Mouse (Mus musculus) intestine, embryonic 14.5 days (tissue): Measurements from ENCODE around the gene Fgfr2. TPM values are rescaled to one million over a fixed set of nuclear protein-coding genes. Genes with fewer than 3 reads are reported as not detected.

Experiments used
- ATAC-seq: fragments of 200-750 bp; cut with Nextera tagmentation; replicated peaks from 2 replicates; pipeline ENCODE4 v1.8.0; 2017; ENCODE audit warnings: low read depth, moderate number of reproducible peaks, moderate TSS enrichment, moderate library complexity; ENCODE audit not compliant: low FRiP score, low TSS enrichment
- DNase-seq: peaks from one replicate; pipeline ENCODE4 v3.0.0-alpha.2; 2018; ENCODE audit warnings: low spot score
- H3K27ac ChIP-seq: fragments of 300-500 bp; sonication (generic); 2 replicates; pipeline ENCODE4 v1.5.1; 2014; ENCODE audit warnings: low read depth, mild to moderate bottlenecking, control low read depth
- H3K27me3 ChIP-seq: fragments of 300-500 bp; sonication (generic); replicated peaks from 2 replicates; pipeline ENCODE4 v1.6.1; 2014; ENCODE audit warnings: low read length, control low read depth; ENCODE audit not compliant: control insufficient read depth, insufficient read depth
- H3K36me3 ChIP-seq: fragments of 300-500 bp; sonication (generic); 2 replicates; pipeline ENCODE4 v1.6.1; 2014; ENCODE audit warnings: low read length, control low read depth; ENCODE audit not compliant: control insufficient read depth, insufficient read depth
- H3K4me1 ChIP-seq: fragments of 300-500 bp; sonication (generic); replicated peaks from 2 replicates; pipeline ENCODE4 v1.6.1; 2014; ENCODE audit warnings: low read length, control low read depth, mixed read lengths; ENCODE audit not compliant: control insufficient read depth, insufficient read depth
- H3K4me2 ChIP-seq: fragments of 300-500 bp; sonication (generic); 2 replicates; pipeline ENCODE4 v1.6.1; 2014; ENCODE audit warnings: low read length
- H3K4me3 ChIP-seq: fragments of 300-500 bp; sonication (generic); 2 replicates; pipeline ENCODE4 v1.5.1; 2014; ENCODE audit warnings: low read depth, low read length, control low read depth, mixed read lengths
- H3K9ac ChIP-seq: fragments of 300-500 bp; sonication (generic); 2 replicates; pipeline ENCODE4 v1.6.1; 2014; ENCODE audit warnings: mild to moderate bottlenecking, low read length
- H3K9me3 ChIP-seq: fragments of 300-500 bp; sonication (generic); 2 replicates; pipeline ENCODE4 v1.6.1; 2016; ENCODE audit warnings: low read length, control low read depth; ENCODE audit not compliant: control insufficient read depth
- WGBS: fragments of 180-500 bp; shearing (Covaris S2); extraction: QIAGEN DNeasy Blood & Tissue Kit; methylation state at CpG from one replicate; pipeline ENCODE4 v1.1.7; 2014; 5-methylcytosine and 5-hydroxymethylcytosine counted together
- polyA plus RNA-seq: library from polyadenylated mRNA; unstranded; fragments of >200 nt; fragmentation: Nextera tagmentation; extraction: Ambion mirVana; gene quantifications from 2 replicates; pipeline ENCODE4 v1.2.1, GENCODE M21; 2014

Fgfr2 gene
- polyA plus RNA-seq, 1 experiment from 2014 or later = 105 TPM

DNA sequence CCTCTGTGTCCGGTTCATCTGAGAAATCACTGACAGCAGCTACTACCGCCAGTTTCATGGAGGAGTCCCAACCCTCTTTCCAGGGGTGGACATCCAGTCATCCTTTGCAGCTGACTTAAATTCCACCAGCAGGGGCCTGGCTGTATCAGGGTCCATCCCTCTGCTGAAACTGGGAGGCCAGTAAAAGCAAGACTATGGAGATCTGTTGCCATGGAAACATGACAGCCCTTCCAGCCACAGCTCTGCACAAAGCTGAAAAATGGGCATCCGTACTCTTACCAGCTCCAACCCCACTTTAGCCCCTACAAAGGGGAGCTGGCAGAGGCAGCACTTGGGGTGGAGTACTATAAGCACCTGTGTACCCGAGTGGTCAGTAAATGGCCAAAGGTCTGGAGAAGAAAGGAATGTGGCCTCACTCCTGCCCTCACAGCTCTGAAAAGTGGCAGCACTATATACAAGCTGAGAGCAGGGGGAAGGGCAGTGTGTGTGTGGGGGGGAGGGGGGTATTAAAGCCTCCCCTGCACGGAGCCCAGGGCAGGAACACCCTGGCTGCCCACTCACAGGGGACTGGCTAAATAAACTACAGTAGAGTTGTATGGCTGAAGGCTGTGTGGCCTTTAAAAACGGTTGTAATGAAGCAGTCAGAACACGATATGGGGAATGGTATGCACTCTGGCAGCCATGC lies 341.9 kb downstream of the Fgfr2 start:
- no peak overlapping the region for H3K27ac ChIP-seq
- peak; percentile 41; the same call in 1 of the 2 replicates for ATAC-seq
- no peaks in the 10 kb centered on the region for H3K9me3 ChIP-seq
- H3K9ac ChIP-seq = no peak overlapping the region
- H3K4me2 ChIP-seq = no peak overlapping the region
- DNase-seq = no peak
- H3K4me1 ChIP-seq = peaks cover 18% of the 10 kb centered on the region
- no peak overlapping the region for H3K4me3 ChIP-seq
- peaks cover 29% of the 10 kb centered on the region for H3K36me3 ChIP-seq
- WGBS = 33% methylated on average over 7 of the region's 7 CpGs
- H3K27me3 ChIP-seq = no peaks in the 10 kb centered on the region

DNA sequence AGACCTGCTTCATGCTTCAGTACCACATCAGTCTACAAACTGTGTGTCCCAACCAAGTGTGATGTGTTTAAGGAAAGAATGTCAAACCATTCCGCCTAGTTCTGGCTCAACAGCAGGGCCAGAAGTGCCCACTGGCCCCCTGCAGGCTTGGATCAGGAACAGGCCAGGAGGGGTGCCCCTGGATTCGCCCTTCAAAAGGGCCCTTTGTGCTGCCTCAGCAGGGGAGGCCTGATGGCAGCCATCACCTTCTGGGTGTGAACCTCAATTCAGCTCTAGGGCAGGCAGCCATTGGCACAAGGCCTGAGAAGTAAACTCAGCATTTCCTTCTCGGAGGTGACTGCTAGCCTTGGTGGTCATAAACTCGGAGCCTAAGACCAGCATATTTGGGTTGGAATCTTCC lies 342.5 kb downstream of the Fgfr2 start:
- Histone ChIP-seq H3K9me3 (no peaks in the 10 kb centered on the region), H3K4me2 (no peak overlapping the region), H3K27ac (no peak overlapping the region), H3K9ac (no peak overlapping the region), H3K27me3 (no peaks in the 10 kb centered on the region), H3K4me1 (peaks cover 12% of the 10 kb centered on the region), H3K4me3 (no peak overlapping the region), H3K36me3 (peaks cover 35% of the 10 kb centered on the region)
- ATAC-seq (no peak), DNase-seq (no peak)
- WGBS = 49% methylated on average over 4 of the region's 4 CpGs

DNA sequence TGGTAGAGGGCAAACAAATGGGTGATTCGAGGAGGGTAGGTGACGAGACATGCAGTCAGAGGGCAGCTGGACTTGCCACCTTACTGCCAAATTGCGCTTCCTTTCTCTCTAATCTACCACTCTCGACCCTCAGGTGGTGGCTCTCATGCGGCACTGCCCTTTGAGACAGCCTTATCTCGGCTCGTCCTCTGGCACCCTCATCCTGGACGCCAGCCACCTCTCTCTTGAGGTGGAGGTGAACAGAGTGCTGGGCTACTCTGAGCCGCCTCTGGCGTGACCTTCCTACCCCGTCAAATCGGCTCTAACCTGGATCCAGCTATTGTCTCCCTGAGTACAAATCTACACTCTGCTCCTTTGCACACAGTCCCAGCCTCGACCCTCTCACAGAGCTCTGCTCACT lies 344.5 kb downstream of the Fgfr2 start:
- H3K27ac ChIP-seq = no peak overlapping the region
- no peaks in the 10 kb centered on the region for H3K9me3 ChIP-seq
- H3K4me1 ChIP-seq = peaks cover 12% of the 10 kb centered on the region
- no peak overlapping the region for H3K4me2 ChIP-seq
- H3K36me3 ChIP-seq = peaks cover 46% of the 10 kb centered on the region
- no peaks in the 10 kb centered on the region for H3K27me3 ChIP-seq
- H3K4me3 ChIP-seq = no peak overlapping the region
- WGBS = 84% methylated on average over 13 of the region's 13 CpGs
- H3K9ac ChIP-seq = no peak overlapping the region
- DNase-seq (no peak), ATAC-seq (no peak)

DNA sequence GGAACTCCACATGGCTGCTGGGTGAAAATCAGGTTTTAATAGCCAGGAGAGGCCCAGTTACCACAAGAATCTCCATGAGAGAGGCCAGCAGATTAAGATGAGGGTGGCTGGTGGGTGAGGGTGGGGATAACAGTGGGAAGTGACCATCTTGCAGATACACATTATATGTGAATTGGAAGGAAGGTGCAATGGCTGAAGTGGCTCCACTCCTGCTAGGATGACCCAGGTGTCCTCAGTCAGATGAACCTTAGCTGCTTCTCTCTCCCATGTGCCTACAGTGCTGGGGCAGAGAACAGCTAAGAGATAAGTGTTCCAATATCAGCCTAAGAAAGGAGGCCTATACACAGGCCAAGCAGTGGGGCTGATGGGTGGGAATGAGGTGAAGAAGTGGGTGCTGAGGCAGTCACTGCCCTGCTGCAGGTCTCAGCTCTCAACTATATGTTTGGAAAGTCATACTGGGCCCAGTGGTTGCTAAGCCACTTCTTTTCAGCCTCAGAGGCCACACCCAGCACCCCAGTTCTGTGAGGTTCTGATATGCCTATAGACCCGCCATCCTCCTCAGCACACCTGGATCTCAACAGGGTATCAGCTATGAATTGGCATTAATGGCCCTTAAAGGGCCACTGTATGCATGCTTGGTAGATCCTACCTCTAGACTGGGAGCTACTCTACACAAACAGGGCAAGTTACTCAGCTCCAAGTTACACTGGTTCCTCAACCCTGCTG lies 345.3 kb downstream of the Fgfr2 start:
- ATAC-seq (no peak), DNase-seq (no peak)
- Histone ChIP-seq H3K36me3 (peaks cover 50% of the 10 kb centered on the region), H3K9ac (no peak overlapping the region), H3K4me1 (peaks cover 12% of the 10 kb centered on the region), H3K4me2 (no peak overlapping the region), H3K4me3 (no peak overlapping the region), H3K27me3 (no peaks in the 10 kb centered on the region), H3K27ac (no peak overlapping the region), H3K9me3 (no peaks in the 10 kb centered on the region)
- WGBS = 95% methylated on average over 1 of the region's 1 CpGs

DNA sequence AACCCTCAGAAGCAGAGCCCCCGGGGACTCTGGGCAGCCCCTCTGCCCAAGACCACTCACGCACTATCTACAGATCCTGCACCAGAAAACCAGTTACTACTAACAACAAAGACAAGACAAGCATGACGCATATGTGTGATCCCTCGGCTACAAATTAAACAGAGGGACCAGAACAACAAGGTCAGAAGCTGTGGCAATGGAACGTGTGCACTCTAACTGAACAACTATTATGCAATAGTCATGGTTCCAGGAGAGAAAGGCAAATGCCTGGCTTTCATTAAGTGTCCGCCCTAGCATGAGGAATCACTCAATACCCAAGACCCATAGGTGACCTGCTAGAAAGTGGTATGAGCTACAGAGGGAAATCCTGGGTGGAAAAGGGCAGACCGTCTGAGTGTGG lies 346.0 kb downstream of the Fgfr2 start:
- 89% methylated on average over 7 of the region's 7 CpGs for WGBS
- Histone ChIP-seq H3K27me3 (no peaks in the 10 kb centered on the region), H3K4me3 (no peak overlapping the region), H3K9me3 (no peaks in the 10 kb centered on the region), H3K36me3 (peaks cover 50% of the 10 kb centered on the region), H3K9ac (no peak overlapping the region), H3K27ac (no peak overlapping the region), H3K4me2 (no peak overlapping the region), H3K4me1 (peaks cover 12% of the 10 kb centered on the region)
- no peak for DNase-seq
- ATAC-seq = no peak

DNA sequence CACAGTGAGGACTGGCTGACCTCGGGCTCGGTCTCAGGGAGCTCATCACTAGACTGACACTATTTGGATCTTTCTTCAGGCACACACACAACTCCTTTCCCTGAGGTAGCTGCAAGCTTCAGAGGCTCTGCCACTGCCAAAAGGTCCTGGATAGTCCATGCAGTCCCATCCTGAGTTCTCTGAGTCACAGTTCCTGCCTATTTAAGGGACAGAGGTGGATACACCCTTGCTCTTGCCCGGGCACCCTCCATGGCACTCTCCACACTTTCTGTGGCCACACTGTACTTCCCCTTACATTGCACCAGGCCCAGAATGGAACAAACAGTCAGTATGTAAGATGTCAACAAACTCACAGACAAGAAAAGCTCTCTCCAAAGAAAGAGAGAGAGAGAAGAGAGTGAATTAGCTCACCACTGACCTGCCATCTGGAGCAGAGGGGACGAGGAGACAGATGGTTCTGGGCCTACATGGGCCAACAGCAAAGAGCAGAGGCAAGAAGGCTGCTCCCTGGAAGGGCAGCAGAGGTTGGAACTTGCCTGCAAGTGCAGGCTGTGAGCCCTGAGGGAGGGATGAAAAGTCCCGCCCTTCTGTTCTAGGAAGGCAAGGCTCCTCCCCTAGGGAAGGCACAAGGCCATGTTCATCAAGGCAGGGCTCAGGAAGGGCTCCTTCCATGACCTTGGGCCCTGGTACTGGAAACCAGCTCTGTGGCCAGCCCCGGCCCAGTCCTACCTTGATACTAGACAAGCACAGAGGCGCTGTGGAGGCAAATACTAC lies 346.6 kb downstream of the Fgfr2 start:
- DNase-seq (no peak), ATAC-seq (no peak)
- Histone ChIP-seq H3K4me3 (no peak overlapping the region), H3K9me3 (no peaks in the 10 kb centered on the region), H3K27me3 (no peaks in the 10 kb centered on the region), H3K36me3 (peaks cover 50% of the 10 kb centered on the region), H3K27ac (no peak overlapping the region), H3K9ac (no peak overlapping the region), H3K4me2 (no peak overlapping the region), H3K4me1 (peaks cover 12% of the 10 kb centered on the region)
- WGBS = 79% methylated on average over 7 of the region's 7 CpGs

DNA sequence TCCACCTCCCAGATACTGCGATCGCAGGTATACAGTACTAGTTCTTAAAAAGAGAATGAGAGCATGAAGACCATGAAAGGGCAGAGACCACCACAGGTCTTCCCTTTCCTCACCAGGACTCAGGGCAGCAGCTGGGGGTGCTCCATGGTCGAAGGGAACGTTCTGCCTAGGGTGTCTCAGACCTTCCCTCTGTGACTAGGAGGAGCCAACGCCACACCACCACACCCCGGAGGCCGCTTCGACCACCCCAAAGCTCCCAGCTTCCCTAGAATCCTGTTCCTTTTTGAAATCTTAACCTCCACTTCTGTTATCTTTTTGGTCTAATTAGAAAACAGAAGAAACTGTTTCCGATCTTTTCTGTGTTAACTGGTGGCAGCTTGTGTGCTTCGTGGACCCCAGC lies 347.2 kb downstream of the Fgfr2 start:
- Histone ChIP-seq H3K9ac (no peak overlapping the region), H3K9me3 (no peaks in the 10 kb centered on the region), H3K27ac (no peak overlapping the region), H3K4me1 (peaks cover 6% of the 10 kb centered on the region), H3K36me3 (peaks cover 50% of the 10 kb centered on the region), H3K4me3 (no peak overlapping the region), H3K27me3 (no peaks in the 10 kb centered on the region), H3K4me2 (no peak overlapping the region)
- DNase-seq (no peak), ATAC-seq (no peak)
- WGBS = 96% methylated on average over 10 of the region's 10 CpGs

DNA sequence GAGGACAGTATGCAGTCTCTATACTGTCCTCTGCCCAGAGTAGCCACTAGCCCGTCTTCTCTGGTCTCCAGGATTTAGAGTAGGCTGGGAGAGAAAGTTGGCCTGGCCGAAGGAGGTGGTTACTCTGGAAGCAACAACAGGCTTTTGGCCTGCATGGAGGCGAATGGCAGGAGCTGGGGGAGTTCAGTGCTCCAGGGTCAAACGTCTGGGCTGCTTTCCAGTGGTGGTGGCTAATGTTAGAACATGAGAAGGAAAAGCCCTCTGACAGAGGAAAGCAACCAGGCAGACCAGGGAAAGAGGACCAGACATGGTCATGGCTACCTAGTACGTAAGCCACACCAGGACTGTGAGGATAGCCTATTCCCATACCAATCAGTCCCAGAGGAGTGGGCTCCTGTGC lies 347.8 kb downstream of the Fgfr2 start:
- Histone ChIP-seq H3K9me3 (no peaks in the 10 kb centered on the region), H3K4me2 (no peak overlapping the region), H3K36me3 (peaks cover 53% of the 10 kb centered on the region), H3K27ac (no peak overlapping the region), H3K27me3 (no peaks in the 10 kb centered on the region), H3K9ac (no peak overlapping the region), H3K4me3 (no peak overlapping the region), H3K4me1 (peaks cover under 1% of the 10 kb centered on the region; the same call in 1 of the 2 replicates)
- ATAC-seq (no peak), DNase-seq (no peak)
- WGBS = 89% methylated on average over 5 of the region's 5 CpGs
